Mouse (Mus musculus): Measurements from ENCODE around the gene Foxk1. TPM values are rescaled to one million over a fixed set of nuclear protein-coding genes. Genes with fewer than 3 reads are reported as not detected.
A peak's percentile ranks its signal among the peaks of the same experiment; 100 is the strongest.

Gene Foxk1
- total and polyA plus RNA-seq, 3 experiments, result 8.2 to 20.2 TPM; not detected in 1

- no peaks in the 10 kb centered on the region for H3K27me3 ChIP-seq (ENCODE audit: control insufficient read depth in 1 of 2, insufficient read depth in 2 of 2, low read length in 2 of 2)
- no peak overlapping the region for H3K4me3 ChIP-seq (ENCODE audit: control insufficient read depth in 1 of 2, insufficient read depth in 1 of 2, low read depth in 2 of 2, low read length in 2 of 2)
- H3K36me3 ChIP-seq (ENCODE audit: control insufficient read depth in 1 of 2, insufficient read depth in 2 of 2, low read length in 2 of 2), result peaks cover 0 to 6% of the 10 kb centered on the region in 2 experiments; a peak in 3 of 4 replicates
- H3K9ac ChIP-seq (ENCODE audit: control insufficient read depth, low read depth, low read length, poor library complexity, severe bottlenecking), result peak overlapping the region; percentile 9; the same call in 1 of the 2 replicates
- no peaks in the 10 kb centered on the region for H3K9me3 ChIP-seq (replicated peaks; ENCODE audit: insufficient read depth, low read length)
- peaks cover 9% of the 10 kb centered on the region for H3K79me2 ChIP-seq (ENCODE audit: control insufficient read depth, insufficient read depth, low read length, poor library complexity)
- DNase-seq (ENCODE audit: low read depth, low spot score), result peak; percentile 54
- TF ChIP-seq POLR2AphosphoS5 (IDR thresholded peaks at IDR 0.05; ENCODE audit: borderline replicate concordance, low read depth, low read length) (no peak), NRF1 (IDR thresholded peaks at IDR 0.05; ENCODE audit: insufficient read depth, low read depth, low read length, poor library complexity, severe bottlenecking) (no peak), MXI1 (IDR thresholded peaks at IDR 0.05; ENCODE audit: low read depth, low read length) (peak; percentile 69; the same call in 1 of the 2 replicates), USF2 (IDR thresholded peaks at IDR 0.05; ENCODE audit: borderline replicate concordance in 1 of 2, insufficient read depth in 1 of 2, low read depth in 1 of 2, low read length in 2 of 2) (no peak)
- H3K27ac ChIP-seq (ENCODE audit: control insufficient read depth, low read depth, low read length), result no peak overlapping the region
- H3K4me1 ChIP-seq (ENCODE audit: control insufficient read depth in 1 of 2, insufficient read depth in 2 of 2, low read length in 2 of 2), result peaks cover 0 to 14% of the 10 kb centered on the region in 2 experiments; a peak in 3 of 4 replicates
Measured at GRCm38 (mm10) chr5:142444791-142445531, 43.7 kb downstream of the Foxk1 start.

- Histone ChIP-seq H3K36me3 (ENCODE audit: control insufficient read depth in 1 of 2, insufficient read depth in 2 of 2, low read length in 2 of 2) (peaks cover 0 to 4% of the 10 kb centered on the region in 2 experiments; a peak in 3 of 4 replicates), H3K27ac (ENCODE audit: control insufficient read depth, low read depth, low read length) (no peak overlapping the region), H3K4me1 (ENCODE audit: control insufficient read depth in 1 of 2, insufficient read depth in 2 of 2, low read length in 2 of 2) (peaks cover 0 to 11% of the 10 kb centered on the region in 2 experiments; a peak in 3 of 4 replicates), H3K27me3 (ENCODE audit: control insufficient read depth in 1 of 2, insufficient read depth in 2 of 2, low read length in 2 of 2) (no peaks in the 10 kb centered on the region), H3K9me3 (replicated peaks; ENCODE audit: insufficient read depth, low read length) (no peaks in the 10 kb centered on the region), H3K4me3 (ENCODE audit: control insufficient read depth in 1 of 2, insufficient read depth in 1 of 2, low read depth in 2 of 2, low read length in 2 of 2) (no peak overlapping the region), H3K9ac (ENCODE audit: control insufficient read depth, low read depth, low read length, poor library complexity, severe bottlenecking) (no peak overlapping the region), H3K79me2 (ENCODE audit: control insufficient read depth, insufficient read depth, low read length, poor library complexity) (peaks cover 9% of the 10 kb centered on the region)
- TF ChIP-seq JUND (IDR thresholded peaks at IDR 0.05; ENCODE audit: low read depth, low read length) (no peak), MEF2A (IDR thresholded peaks at IDR 0.05; ENCODE audit: extremely low read depth, insufficient replicate concordance, low read depth, low read length, poor library complexity, severe bottlenecking) (no peak), BHLHE40 (IDR thresholded peaks at IDR 0.05; ENCODE audit: borderline replicate concordance, low read depth, low read length) (no peak), ZKSCAN1 (IDR thresholded peaks at IDR 0.05; ENCODE audit: low read depth, low read length) (no peak)
- no peak for DNase-seq (ENCODE audit: low read depth, low spot score)
Measured at GRCm38 (mm10) chr5:142445709-142446108, 44.4 kb downstream of the Foxk1 start.

DNA sequence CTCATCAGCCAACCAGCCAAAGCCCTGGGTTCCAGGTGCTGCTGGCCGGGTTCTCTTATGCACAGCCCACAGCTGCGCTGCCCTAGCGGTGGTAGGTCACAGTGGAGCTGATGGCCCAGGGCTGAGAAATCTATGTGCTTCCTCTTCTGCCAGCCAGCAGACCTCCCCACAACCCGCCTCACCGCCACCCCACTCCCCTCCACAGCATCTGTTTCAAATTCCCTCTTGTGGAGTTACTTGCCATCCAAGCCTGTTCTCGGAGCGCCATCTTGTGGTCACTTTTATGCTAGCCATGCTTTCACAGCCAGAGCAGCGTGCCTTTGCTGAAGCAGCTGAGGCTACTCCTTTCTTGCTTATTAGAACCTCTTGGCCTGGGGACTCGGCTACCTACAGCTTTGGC lies 46.8 kb downstream of the Foxk1 start:
- peaks cover 0 to 5% of the 10 kb centered on the region in 2 experiments; a peak in 3 of 4 replicates for H3K4me1 ChIP-seq (ENCODE audit: control insufficient read depth in 1 of 2, insufficient read depth in 2 of 2, low read length in 2 of 2)
- H3K4me3 ChIP-seq (ENCODE audit: control insufficient read depth in 1 of 2, insufficient read depth in 1 of 2, low read depth in 2 of 2, low read length in 2 of 2), result no peak overlapping the region
- H3K9me3 ChIP-seq (replicated peaks; ENCODE audit: insufficient read depth, low read length), result no peaks in the 10 kb centered on the region
- H3K27ac ChIP-seq (ENCODE audit: control insufficient read depth, low read depth, low read length), result no peak overlapping the region
- H3K79me2 ChIP-seq (ENCODE audit: control insufficient read depth, insufficient read depth, low read length, poor library complexity), result peaks cover 3% of the 10 kb centered on the region
- DNase-seq (ENCODE audit: low read depth, low spot score), result peak; percentile 91
- no peaks in the 10 kb centered on the region for H3K27me3 ChIP-seq (ENCODE audit: control insufficient read depth in 1 of 2, insufficient read depth in 2 of 2, low read length in 2 of 2)
- H3K9ac ChIP-seq (ENCODE audit: control insufficient read depth, low read depth, low read length, poor library complexity, severe bottlenecking), result no peak overlapping the region
- peaks cover 0 to 4% of the 10 kb centered on the region in 2 experiments for H3K36me3 ChIP-seq (ENCODE audit: control insufficient read depth in 1 of 2, insufficient read depth in 2 of 2, low read length in 2 of 2)
- TF ChIP-seq JUND (IDR thresholded peaks at IDR 0.05; ENCODE audit: low read depth, low read length) (no peak), SMC3 (IDR thresholded peaks at IDR 0.05; ENCODE audit: low read depth, low read length) (peak; percentile 75), POLR2AphosphoS2 (IDR thresholded peaks at IDR 0.05; ENCODE audit: low read length) (no peak), CTCF (IDR thresholded peaks at IDR 0.05 in 2 of 3, conservative IDR thresholded peaks at IDR 0.05 in 1 of 3; ENCODE audit: control insufficient read depth in 1 of 3, insufficient read depth in 1 of 3, low read depth in 2 of 3, low read length in 3 of 3, poor library complexity in 1 of 3, severe bottlenecking in 1 of 3) (peak; percentile 90 to 91 (median 91)), POLR2AphosphoS5 (IDR thresholded peaks at IDR 0.05; ENCODE audit: borderline replicate concordance, low read depth, low read length) (no peak), ZMIZ1 (IDR thresholded peaks at IDR 0.05; ENCODE audit: low read depth, low read length) (no peak), E2F4 (IDR thresholded peaks at IDR 0.05; ENCODE audit: borderline replicate concordance, low read depth, low read length) (no peak), POLR2A (IDR thresholded peaks at IDR 0.05; ENCODE audit: control insufficient read depth in 1 of 2, insufficient read depth in 1 of 2, low read depth in 1 of 2, low read length in 2 of 2, poor library complexity in 1 of 2) (no peak), RCOR1 (IDR thresholded peaks at IDR 0.05; ENCODE audit: low read depth, low read length) (no peak), ZC3H11A (IDR thresholded peaks at IDR 0.05; ENCODE audit: low read depth, low read length) (peak; percentile 63), CHD2 (IDR thresholded peaks at IDR 0.05; ENCODE audit: low read length) (no peak), ZKSCAN1 (IDR thresholded peaks at IDR 0.05; ENCODE audit: low read depth, low read length) (no peak), MEF2A (IDR thresholded peaks at IDR 0.05; ENCODE audit: extremely low read depth, insufficient replicate concordance, low read depth, low read length, poor library complexity, severe bottlenecking) (no peak), ELF1 (IDR thresholded peaks at IDR 0.05; ENCODE audit: low read depth, low read length) (no peak), GABPA (IDR thresholded peaks at IDR 0.05; ENCODE audit: low read depth, low read length) (no peak), TBP (IDR thresholded peaks at IDR 0.05; ENCODE audit: low read depth, low read length) (no peak), MYC (IDR thresholded peaks at IDR 0.05; ENCODE audit: low read depth, low read length) (peak; percentile 83), NELFE (IDR thresholded peaks at IDR 0.05; ENCODE audit: low read depth, low read length) (no peak), ZNF384 (IDR thresholded peaks at IDR 0.05; ENCODE audit: low read depth, low read length) (no peak)

Measured in MEL (cell line).